Mouse (Mus musculus): ENCODE measurements around the gene Rplp0.
"Not testable (repeated sequence)": the region's sequence is repeated elsewhere in the genome, so short reads cannot be mapped to it uniquely, and the experiment has no call there.

Rplp0 gene

DNA sequence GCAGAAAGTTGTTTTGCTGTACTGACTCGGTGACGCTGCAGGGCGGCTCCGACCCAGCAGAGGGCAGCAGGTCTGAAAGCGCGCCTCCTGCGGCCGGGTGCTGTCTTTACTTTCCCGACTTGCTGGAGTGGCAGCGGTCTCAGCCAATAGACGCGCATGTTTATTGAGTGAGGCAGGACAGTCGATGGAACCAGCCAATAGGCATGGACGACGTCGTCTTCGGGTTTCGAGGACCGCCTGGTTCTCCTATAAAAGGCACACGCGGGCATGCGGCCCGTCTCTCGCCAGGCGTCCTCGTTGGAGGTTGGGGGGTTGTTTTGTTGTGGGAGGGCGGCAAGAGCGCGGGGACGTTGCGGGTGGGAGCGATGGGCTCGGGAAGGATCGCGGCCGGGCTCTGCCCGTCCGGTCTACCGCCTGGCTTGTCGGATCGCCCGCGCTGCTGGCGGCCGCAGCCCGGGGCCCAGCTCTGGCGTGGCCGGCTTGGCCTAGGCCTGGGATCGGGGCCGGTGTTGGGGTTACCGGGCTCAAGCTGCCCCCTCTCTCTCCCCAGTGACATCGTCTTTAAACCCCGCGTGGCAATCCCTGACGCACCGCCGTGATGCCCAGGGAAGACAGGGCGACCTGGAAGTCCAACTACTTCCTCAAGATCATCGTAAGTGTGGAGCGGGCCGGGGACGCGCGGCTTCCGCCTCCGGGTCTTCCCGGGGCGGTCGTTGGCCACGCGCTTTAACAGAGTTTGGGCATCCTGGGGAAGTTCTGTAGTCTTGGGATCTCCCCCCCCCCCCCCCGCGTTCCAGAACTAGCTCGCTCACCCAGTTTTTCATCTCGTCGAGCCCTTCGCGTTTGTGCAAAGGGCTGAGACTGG, at the start of gene Rplp0:
Gene Rplp0, plus strand, starts transcription at position 231 of the 865 bp plus-strand sequence.
- in situ Hi-C loops (cut with MboI, MseI), result no loop called here

DNA sequence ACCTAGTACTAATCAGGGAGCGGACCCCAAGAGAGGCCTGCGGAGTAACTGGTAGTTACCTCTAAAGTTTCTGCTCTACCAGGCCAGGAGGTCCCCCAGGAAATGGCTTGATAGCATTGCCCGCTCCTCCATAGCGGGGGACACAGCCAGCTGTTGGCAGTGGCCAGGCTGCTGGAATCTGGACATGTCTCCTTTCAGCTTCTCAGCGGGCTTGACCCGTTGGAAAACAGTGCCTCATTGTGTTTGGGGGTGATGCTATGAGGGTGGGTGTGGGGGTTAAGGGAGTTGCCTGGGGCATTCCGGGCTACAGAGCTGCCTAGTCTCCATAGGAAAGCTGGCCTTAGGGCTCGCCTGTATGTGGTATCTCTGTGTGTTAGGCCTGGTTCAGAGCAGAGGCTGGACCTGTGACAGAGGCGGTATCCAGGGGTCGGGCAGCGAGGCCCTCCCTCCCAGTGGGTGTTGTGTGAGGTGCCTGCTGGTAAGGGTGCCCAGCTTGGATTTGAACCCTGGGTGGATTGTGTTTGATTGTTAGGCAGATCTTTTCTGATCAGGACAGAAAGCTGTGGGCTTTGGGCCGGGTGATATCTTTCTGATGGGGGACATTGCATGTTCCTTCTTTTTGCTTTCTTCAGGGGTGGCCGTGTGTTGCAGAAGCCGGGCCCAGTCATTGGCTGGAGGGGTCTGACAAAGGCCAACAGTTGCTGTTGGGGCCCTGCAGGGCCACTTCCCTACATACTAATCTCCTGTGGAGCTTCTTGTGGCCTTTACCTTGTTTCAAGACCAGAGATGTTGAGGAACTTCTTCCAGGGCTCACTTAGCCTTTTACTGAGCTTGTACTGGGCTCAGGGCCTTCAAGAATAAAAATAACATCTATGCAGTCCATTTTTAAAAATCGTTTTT, 49.2 kb upstream of the Rplp0 start:
- in situ Hi-C loops (cut with MboI, MseI), result loop anchor here (10.0 kb wide), 1 partner anchor 1865 kb away; no protein-coding TSS in a partner anchor

DNA sequence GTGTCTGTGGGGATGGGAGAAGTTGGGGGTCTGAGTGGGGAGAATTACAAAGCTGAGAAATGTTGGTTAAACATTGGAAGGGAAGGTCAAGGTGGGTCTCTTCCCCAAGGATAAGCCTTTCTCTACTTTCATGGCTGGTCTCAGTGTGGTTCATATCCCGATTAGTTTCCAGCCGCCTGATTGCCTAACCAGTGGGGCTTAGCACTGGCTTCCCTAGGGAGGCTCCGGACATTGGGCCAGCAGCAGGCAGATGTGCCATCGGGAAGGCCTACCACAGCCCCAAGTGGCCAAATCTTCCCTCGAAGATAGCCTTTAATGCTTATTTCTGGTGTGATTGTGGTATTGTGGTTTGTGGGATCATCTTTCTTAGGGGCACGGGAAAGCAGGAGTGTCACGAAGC, 46.9 kb upstream of the Rplp0 start:
- in situ Hi-C loops (cut with MboI, MseI), result no loop called here

DNA sequence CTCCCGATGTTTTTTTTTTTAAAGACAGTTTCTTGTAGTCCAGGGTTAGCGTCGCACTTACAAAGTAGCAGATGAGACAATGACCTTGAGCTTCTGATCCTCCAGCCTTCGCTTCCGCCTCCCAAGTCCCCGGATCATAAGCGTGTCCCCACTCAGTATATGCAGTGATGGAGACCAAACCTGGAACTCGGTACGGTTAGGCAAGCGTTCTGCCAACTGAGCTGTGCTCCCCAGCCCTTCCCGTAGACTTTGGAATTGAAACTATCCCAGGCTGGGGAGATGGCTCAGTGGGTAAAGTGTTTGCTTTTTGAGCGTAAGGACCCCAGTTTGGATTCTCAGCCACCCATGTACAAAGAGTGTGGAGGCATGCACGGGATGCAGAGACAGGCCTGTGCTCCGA, 46.0 kb upstream of the Rplp0 start:
- in situ Hi-C loops (cut with MboI, MseI), result no loop called here

DNA sequence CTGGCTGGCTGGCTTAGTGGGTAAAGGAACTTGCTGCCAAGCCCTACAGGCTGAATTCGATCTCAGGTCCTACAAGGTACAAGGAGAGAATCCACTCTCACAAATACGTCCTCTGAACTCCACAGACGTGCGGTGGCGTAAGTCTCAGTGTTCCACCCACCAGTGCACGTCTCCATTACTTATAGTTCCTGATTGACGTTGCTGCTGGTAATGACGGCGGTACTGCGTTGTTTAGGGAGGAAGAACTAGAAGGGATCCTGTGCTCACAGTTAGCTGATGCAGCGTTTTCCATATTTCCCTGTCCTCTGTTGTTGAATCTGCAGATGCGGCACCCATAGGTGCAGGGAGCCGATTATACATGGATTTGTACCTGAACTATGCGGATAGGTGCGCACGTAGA, 45.5 kb upstream of the Rplp0 start:
- in situ Hi-C loops (cut with MboI, MseI), result no loop called here

DNA sequence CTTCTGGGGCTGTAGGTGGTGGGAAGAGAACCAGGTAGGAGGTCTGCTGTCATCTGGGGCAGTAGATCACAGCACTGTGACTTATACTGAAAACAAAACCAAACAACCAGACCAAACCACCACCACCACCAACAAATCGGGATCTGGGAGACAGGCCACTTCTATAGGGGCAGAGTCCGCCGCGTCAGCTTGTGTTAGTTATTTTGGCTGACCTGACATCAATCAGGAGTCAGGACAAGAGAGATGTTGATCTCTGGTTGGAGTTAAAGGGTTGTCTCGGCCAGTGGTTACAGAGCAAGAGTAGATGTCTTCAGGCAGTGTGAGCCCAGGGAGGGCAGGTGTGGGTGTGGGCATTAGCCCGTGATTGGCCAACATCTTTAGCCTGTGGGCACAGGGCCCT, 44.9 kb upstream of the Rplp0 start:
- in situ Hi-C loops (cut with MboI, MseI), result no loop called here

DNA sequence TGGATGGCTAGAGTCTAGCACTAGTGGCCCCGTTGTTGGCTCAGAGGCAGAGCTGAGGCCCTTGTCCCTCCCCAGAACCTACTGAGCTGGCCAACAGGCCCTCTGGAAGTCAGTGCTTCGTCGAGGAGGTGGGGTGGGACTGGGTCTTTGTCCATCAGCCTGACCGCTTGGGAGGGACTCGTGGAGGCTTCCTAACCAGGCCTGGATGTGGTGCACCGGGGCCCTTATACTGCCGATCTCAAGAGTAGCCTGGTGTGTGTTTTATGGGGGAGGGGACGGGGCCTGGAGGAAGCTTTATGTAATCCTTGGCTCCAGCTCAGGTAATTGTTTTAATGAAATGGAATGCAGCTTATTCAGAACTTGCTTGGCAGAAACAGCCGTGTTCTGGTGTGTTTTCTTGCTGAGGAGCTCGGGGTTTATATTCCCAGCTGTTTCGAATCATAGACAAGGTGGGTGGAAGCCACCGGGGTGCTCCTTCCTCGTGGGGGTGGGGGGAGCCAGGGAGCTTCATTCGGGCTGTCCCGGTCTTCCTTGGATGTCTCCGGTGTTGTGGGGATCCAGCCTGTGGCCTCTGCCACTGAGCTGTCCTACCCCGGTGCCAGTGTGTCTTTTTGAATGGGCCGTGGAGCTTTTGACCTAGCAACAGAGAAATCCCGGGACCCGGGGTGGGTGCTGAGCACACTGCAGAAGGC, 44.2 kb upstream of the Rplp0 start:
- in situ Hi-C loops (cut with MboI, MseI), result no loop called here

DNA sequence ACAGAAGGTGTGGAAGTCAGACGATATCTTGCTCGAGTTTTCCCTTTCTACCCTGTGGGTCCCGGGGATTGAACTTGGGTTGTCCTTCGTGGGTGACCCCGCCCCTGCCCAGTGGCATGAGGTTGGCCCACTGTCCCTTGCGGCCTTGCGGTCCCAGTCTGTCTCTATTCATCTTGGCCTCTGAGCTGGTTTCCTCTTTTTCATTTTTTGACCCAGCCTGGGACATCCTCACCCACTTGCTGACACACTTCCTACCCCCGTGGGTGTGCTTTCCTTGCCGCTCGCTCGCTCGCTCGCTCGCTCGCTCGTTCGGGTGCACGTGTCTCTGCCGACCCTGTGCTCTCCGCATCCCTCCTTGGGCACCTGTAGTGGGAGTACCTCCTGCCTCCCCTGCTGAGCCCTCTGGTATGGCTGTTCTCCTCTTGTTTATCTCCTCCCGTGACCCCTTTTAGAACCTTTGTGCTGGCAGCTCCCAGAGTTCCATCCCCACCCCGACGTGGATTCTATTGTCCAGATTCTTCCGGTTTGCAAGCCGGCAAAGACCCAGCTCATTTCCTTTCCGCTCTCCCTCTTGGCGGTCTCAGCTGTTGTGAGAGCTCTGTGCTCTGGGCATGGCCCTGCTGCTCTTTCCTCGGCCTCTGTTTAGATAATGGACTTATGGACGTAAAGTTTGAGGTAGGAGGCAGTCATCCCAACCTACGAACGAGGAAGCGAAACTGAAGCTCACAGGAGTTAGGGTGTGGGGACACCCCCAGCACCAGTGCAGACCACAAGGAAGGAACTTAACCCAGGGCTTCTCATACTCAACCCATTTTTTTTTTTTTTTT, 43.0 kb upstream of the Rplp0 start:
- in situ Hi-C loops (cut with MboI, MseI), result no loop called here

DNA sequence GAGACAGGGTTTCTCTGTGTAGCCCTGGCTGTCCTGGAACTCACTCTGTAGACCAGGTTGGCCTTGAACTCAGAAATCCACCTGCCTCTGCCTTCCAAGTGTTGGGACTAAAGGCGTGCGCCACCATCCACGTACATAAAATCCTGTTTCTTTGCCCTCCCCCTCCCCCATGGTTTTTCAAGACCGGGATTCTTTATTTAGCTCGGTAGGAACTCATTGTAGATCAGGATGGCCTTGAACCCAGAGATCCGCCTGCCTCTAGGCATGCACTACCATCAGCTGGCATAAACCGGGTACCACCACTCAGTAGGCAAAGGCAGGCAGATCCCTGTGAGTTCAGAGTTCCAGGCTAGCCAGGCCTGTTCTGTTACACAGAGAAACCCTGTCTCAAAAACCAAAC, 42.4 kb upstream of the Rplp0 start:
- in situ Hi-C loops (cut with MboI, MseI), result no loop called here

DNA sequence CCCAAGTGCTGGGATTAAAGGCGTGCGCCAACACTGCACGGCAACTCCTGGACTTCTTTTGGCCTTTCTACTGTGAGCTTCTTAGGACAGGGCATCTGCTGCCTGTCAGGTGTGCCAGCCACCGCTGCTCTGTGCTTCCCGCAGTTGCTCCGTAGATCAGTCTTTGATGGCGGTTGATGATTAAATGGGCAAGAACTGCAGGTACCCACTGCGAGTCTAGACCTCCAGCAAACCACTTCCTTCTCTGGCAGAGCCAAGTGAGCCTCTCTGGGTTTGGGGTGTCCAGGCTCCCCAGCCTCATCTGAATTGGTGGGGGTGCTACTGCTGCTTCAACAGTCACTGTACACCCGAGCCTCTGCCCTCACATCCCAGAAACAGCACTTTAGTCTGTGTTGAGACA, 41.8 kb upstream of the Rplp0 start:
- in situ Hi-C loops (cut with MboI, MseI), result no loop called here

DNA sequence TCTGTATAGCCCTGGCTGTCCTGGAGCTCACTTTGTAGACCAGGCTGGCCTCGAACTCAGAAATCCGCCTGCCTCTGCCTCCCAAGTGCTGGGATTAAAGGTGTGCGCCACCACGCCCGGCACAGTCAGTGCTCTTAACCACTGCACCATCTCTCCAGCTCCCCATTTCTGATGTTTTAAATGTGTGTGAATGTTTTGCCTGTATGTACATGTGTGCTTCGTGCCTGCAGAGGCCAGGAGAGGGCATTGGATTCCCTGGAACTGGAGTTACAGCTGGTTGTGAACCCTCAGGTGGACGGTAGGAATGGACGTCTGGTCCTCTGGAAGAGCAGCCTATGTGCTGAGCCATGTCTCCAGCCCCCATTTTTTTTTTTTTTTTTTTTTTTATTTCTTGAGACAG, 41.1 kb upstream of the Rplp0 start:
- in situ Hi-C loops (cut with MboI, MseI), result not testable (repeated sequence)

DNA sequence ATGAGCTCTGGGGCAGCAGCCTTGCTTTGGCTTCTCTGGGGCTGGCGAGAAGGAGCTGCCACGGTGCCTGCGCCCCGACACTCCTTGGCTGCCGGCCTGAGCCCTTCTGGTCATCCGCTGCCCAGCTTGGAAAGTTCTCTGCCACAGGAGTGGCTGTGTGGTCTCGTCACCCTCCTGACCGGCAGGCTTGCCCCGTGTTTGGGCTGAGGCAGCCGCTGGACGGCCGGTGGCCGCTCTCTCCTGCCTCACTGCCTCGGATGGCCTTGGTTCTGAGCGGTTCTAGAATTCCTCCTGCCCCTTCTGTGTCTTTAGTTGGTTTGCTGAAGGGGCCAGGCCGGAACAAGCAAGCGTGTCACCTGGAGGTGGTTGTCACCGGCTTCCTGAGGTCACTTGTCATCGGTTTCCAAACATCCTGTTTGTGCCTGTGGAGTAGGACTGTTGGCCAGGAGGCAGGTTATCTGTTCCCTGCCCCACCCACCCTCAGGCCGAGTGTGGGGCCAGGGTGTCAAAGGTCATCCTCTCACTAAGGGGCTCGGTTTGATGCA, 38.9 kb upstream of the Rplp0 start:
- in situ Hi-C loops (cut with MboI, MseI), result no loop called here

DNA sequence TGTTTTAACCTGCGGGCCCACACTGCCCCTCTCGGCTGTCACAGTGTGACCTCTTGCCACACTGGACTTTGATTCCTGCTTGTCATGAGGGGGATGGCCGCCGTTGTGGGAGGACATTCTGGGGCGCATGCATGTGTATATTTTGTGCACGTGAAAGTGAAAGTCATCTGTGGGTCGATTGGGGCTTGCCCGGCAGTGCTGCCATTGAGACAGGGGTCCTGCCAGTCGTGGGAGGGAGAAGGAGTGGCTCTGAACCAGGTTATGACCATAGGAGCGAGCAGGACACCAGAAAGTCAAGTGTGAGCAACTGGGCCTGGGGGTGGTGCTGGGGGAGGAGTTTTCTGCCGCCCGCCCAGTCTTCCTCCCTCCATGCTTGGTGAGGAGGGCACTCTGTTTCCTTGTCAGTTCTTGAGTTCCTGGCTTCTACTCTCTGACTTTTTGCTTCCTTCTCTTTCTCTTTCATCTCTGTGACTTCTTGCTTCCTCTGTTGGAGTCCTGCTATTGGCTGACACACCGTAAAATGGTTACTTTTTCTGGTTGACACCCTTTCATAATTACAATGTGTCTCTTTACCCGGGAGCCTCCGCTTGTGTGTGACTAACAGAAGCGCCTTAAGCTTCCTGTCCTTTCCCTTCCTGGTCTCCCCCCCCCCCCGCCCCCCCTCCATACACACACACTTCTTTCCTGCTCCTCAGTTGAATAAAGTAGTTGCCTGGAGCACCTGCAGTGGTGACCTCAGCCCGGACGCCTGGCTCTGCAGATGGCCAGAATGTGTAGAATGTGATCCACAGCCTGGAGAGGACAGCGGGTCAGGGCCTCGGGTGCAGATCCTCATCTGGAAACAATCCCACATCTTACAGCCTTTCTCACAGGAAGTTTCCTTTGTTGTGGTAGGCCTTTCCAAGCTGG, 37.5 kb upstream of the Rplp0 start:
- in situ Hi-C loops (cut with MboI, MseI), result no loop called here

DNA sequence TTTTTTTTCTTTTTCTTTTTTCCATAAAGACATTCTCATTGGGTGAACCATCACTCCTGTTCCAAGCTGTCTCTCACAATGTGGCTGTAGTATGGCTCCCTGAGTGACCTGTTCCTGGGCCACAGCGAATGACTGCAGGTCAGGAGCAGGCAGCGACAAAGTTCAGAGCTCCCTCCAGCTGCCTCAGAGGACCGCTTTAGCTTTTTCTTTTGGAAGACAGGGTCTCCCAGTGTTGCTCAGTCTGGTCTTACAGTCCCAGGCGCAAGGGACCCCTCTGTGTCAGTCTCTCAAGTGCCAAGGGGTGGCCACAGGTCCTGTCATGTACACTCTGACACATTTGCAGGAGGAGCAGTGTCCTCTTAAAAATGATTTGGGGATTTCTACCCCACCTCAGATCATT, 36.7 kb upstream of the Rplp0 start:
- in situ Hi-C loops (cut with MboI, MseI), result no loop called here

DNA sequence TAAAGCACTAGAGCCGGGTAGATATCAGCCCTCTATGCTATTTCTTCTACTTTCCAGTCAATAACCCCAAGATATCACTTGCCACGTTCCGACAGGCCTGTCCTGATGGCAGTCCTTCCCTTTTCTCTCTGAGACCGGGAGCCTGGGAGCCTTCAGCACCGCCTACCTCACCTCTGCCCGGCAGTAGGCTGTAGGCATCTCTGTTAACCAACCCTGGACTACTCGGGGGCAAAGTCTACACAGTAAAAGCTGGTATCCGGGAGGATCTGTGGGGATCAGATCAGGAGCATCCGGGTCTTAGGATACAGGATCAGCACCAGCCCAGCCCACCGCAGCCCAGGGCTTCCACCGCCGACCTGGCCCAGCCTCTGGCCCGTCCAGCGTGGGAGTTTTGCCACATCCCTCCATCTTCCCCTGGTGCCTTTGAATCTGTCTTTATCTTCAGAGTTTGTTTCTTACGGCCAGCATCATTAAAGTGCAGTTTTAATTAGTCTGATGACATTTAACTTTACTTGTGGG, 36.2 kb upstream of the Rplp0 start:
- in situ Hi-C loops (cut with MboI, MseI), result no loop called here

DNA sequence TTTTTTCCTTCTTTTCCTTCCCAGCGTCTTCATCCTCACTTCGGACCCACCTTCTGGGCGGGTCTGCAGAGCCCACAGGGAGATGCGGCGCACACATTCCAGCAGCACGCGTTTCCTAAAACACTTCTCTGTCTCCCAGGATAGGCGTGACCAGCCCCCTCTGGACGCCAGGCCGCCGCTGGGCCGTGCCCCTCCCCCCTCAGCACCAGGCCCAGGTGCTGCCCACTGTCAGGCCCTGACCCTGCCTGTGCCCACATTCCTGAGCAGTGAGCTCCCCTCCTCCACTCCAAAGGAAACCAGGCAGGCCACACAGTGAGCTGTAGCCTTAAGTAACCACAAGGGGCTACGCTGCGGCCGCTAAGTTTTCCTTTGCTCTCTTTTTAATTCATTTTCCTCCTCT, 35.3 kb upstream of the Rplp0 start:
- in situ Hi-C loops (cut with MboI, MseI), result no loop called here

DNA sequence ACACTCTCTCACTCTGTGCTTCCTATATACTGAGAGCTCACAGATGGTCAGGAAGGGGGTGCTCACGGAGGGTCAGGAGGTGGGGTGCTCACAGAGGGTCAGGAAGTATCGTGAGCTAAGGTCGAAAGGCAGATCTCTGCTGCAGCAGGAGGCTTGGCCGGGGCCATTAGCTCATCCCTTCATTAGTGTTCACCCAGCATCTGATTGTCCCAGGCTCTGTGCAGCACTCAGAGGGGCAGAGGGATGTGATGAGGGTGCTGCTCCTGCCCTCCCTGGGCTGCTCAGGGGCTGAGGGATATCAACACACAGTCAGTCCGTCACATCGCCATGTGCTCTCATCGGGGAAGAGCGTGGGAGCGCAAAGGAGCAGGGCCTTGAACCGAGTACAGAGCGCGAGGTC, 34.8 kb upstream of the Rplp0 start:
- in situ Hi-C loops (cut with MboI, MseI), result no loop called here

DNA sequence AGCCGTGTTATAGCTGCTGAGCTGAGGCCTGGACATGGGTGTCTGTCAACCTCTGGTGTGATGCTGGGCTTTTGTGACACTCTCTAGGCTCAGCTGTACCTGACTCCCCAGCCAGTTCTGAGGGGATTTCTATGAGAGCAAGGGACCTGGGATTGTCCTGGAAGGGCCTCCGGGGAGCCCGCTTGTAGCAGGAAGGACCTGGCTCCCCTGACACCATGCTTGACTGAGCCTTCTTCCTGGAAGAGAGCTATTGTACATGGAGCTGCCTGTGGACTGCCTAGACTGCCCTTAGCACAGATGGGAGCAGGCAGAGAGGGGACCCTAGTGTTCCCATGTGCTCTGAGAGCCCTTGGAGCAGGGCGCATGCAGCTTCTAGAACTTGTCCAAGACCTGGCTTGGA, 33.9 kb upstream of the Rplp0 start:
- in situ Hi-C loops (cut with MboI, MseI), result no loop called here

DNA sequence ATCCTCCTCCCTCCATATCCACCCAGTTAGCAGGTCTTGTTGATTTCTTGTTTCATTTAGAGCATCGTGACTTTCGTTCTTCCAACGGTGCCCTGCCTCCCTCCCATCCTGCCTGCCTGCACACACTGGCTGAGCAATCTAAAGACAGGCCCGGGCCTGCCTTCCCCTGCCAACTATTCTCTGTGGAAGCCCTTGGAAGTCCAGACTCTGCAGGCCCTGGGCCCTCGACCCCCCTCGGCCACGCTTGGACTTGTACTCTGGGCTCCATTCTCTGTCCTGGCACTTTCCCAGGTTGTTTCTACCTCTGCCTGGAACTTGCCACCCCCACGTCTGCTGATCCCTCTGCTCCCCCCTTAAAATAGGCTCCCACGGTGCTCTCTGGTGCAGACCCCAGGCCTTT, 33.3 kb upstream of the Rplp0 start:
- in situ Hi-C loops (cut with MboI, MseI), result no loop called here
